11 mouse cellular contexts compared by ENCODE assay signal in genomic region chr9:100571511-100571910, GRCm38 (mm10). TPM values are rescaled to one million over a fixed set of nuclear protein-coding genes. Genes with fewer than 3 reads are reported as not detected.
A peak's percentile ranks its signal among the peaks of the same experiment; 100 is the strongest.
DNase-seq lines count a peak whose midpoint lies in the region; ATAC-seq and TF ChIP-seq lines count a peak whose summit lies in the region.
"Had no signal": no experiment of that assay in that cellular context is flagged by ENCODE, and none has a peak within 500 bp of the region (broad histone marks: within the 10 kb centered on the region; RNA-seq: fewer than 3 reads in every experiment).

No protein-coding gene starts in this region.

- no peak for TF ChIP-seq CTCF in heart, adult 2 months (IDR thresholded peaks at IDR 0.05)
- no peak for TF ChIP-seq CTCF in ES-Bruce4 (IDR thresholded peaks at IDR 0.05; ENCODE audit: low read depth, low read length)

- peaks cover 5% of the 10 kb centered on the region for H3K4me1 ChIP-seq in heart, embryonic 16.5 days (ENCODE audit: control insufficient read depth, insufficient read depth, low read length)
- peaks cover 2% of the 10 kb centered on the region for H3K4me1 ChIP-seq in heart, adult 2 months (ENCODE audit: control insufficient read depth, insufficient read depth, low read length)
- no peaks in the 10 kb centered on the region for H3K4me1 ChIP-seq in ES-Bruce4 (ENCODE audit: control insufficient read depth, insufficient read depth, low read length)
- H3K4me1 ChIP-seq in forebrain, embryonic 12.5 days, result peaks cover 10% of the 10 kb centered on the region
- H3K4me1 ChIP-seq in limb, embryonic 14.5 days (ENCODE audit: control insufficient read depth, insufficient read depth, low read length), result no peaks in the 10 kb centered on the region

- no peak for TF ChIP-seq EP300 in heart, adult 2 months (IDR thresholded peaks at IDR 0.05; ENCODE audit: insufficient read depth, low read depth, low read length)
- no peak for TF ChIP-seq EP300 in ES-Bruce4 (IDR thresholded peaks at IDR 0.05; ENCODE audit: insufficient read depth, low read depth, low read length)

- no peaks in the 10 kb centered on the region; the same call in none of the 2 replicates for H3K79me2 ChIP-seq in heart, adult 2 months (replicated peaks; ENCODE audit: control insufficient read depth, insufficient read depth, low read length)

- no peak overlapping the region for H3K4me3 ChIP-seq in heart, embryonic 16.5 days (ENCODE audit: low read length)
- no peak overlapping the region for H3K4me3 ChIP-seq in heart, adult 2 months
- no peak overlapping the region for H3K4me3 ChIP-seq in ES-Bruce4 (ENCODE audit: low read depth, low read length)
- H3K4me3 ChIP-seq in forebrain, embryonic 12.5 days (replicated peaks), result peak overlapping the region; percentile 72
- H3K4me3 ChIP-seq in limb, embryonic 14.5 days (replicated peaks; ENCODE audit: low read length), result peak overlapping the region; percentile 62; the same call in 1 of the 2 replicates

- no peak for DNase-seq in heart, adult 2 months
- no peak for DNase-seq in limb, embryonic 14.5 days (ENCODE audit: low spot score)
- DNase-seq in urinary bladder, postnatal 14 days (ENCODE audit: low spot score), result no peak
- DNase-seq in ovary, postnatal 14 days (ENCODE audit: low spot score), result no peak
- DNase-seq in natural killer cell, adult 2 months (ENCODE audit: low spot score in 2 of 2), result no peak

- H3K4me2 ChIP-seq in heart, embryonic 16.5 days (ENCODE audit: low read depth, low read length), result peak overlapping the region; percentile 93; the same call in 1 of the 2 replicates
- H3K4me2 ChIP-seq in forebrain, embryonic 12.5 days, result peak overlapping the region; percentile 86
- H3K4me2 ChIP-seq in limb, embryonic 14.5 days (replicated peaks; ENCODE audit: low read depth, low read length, severe bottlenecking), result peak overlapping the region; percentile 94

- intact Hi-C loops in heart, adult 2 months (cut with DNase I), result loop anchor here (2.0 kb wide), 2 partner anchors 27 to 51 kb away; no protein-coding TSS in a partner anchor

- no peaks in the 10 kb centered on the region for H3K9me3 ChIP-seq in heart, embryonic 16.5 days (replicated peaks; ENCODE audit: control insufficient read depth, low read length)
- H3K9me3 ChIP-seq in ES-Bruce4 (replicated peaks; ENCODE audit: control insufficient read depth, insufficient read depth, low read length, poor library complexity, severe bottlenecking), result no peaks in the 10 kb centered on the region
- no peaks in the 10 kb centered on the region for H3K9me3 ChIP-seq in forebrain, embryonic 12.5 days
- no peaks in the 10 kb centered on the region for H3K9me3 ChIP-seq in limb, embryonic 14.5 days (ENCODE audit: control insufficient read depth, low read length)
- H3K9me3 ChIP-seq: megakaryocyte, embryonic 14.5 days had no signal

- 83% methylated on average over 1 of the region's 1 CpGs for WGBS in heart, embryonic 16.5 days
- WGBS in heart, adult 2 months, result 86% methylated on average over 1 of the region's 1 CpGs
- WGBS in forebrain, embryonic 12.5 days, result 77% methylated on average over 1 of the region's 1 CpGs
- WGBS in limb, embryonic 14.5 days, result 80% methylated on average over 1 of the region's 1 CpGs

- ATAC-seq in heart, embryonic 16.5 days (replicated peaks; ENCODE audit: extremely low read depth, insufficient read depth, low FRiP score), result no peak
- 0 out of 2 replicates have a peak, but pooled peaks have one; percentile 5 for ATAC-seq in forebrain, embryonic 12.5 days (ENCODE audit: low FRiP score)
- no peak for ATAC-seq in limb, embryonic 14.5 days (ENCODE audit: low FRiP score, low read depth)

- H3K27ac ChIP-seq in heart, embryonic 16.5 days (ENCODE audit: low read length), result no peak overlapping the region
- no peak overlapping the region for H3K27ac ChIP-seq in heart, adult 2 months
- H3K27ac ChIP-seq in ES-Bruce4 (ENCODE audit: insufficient read depth, low read length), result no peak overlapping the region
- no peak overlapping the region for H3K27ac ChIP-seq in forebrain, embryonic 12.5 days
- no peak overlapping the region for H3K27ac ChIP-seq in limb, embryonic 14.5 days (replicated peaks; ENCODE audit: low read depth, low read length)

- TF ChIP-seq POLR2A in heart, adult 2 months (IDR thresholded peaks at IDR 0.05; ENCODE audit: insufficient read depth, low read depth, low read length), result no peak
- no peak for TF ChIP-seq POLR2A in ES-Bruce4 (IDR thresholded peaks at IDR 0.05; ENCODE audit: insufficient read depth, low read length)
- TF ChIP-seq POLR2A in limb, embryonic 14.5 days (IDR thresholded peaks at IDR 0.05; ENCODE audit: borderline replicate concordance, extremely low read depth, insufficient read depth, insufficient read length), result no peak

- H3K9ac ChIP-seq in heart, embryonic 16.5 days (ENCODE audit: low read length), result no peak overlapping the region
- H3K9ac ChIP-seq in heart, adult 2 months (ENCODE audit: low read depth, low read length), result no peak overlapping the region
- 0 out of 2 replicates have a peak overlapping the region, but pooled peaks have one; percentile 51 for H3K9ac ChIP-seq in ES-Bruce4 (ENCODE audit: low read depth, poor library complexity, severe bottlenecking)
- peak overlapping the region; percentile 80; the same call in 1 of the 2 replicates for H3K9ac ChIP-seq in forebrain, embryonic 12.5 days
- no peak overlapping the region for H3K9ac ChIP-seq in limb, embryonic 14.5 days (ENCODE audit: low read depth, low read length, severe bottlenecking)

- no peaks in the 10 kb centered on the region for H3K36me3 ChIP-seq in heart, embryonic 16.5 days (ENCODE audit: control insufficient read depth, insufficient read depth)
- H3K36me3 ChIP-seq in heart, adult 2 months (ENCODE audit: control insufficient read depth, insufficient read depth, low read length), result no peaks in the 10 kb centered on the region
- no peaks in the 10 kb centered on the region for H3K36me3 ChIP-seq in ES-Bruce4 (ENCODE audit: control insufficient read depth, insufficient read depth, low read length, poor library complexity, severe bottlenecking)
- no peaks in the 10 kb centered on the region for H3K36me3 ChIP-seq in forebrain, embryonic 12.5 days (replicated peaks)
- H3K36me3 ChIP-seq in limb, embryonic 14.5 days (ENCODE audit: control insufficient read depth, insufficient read depth, low read length), result no peaks in the 10 kb centered on the region

- no peaks in the 10 kb centered on the region for H3K27me3 ChIP-seq in heart, embryonic 16.5 days (ENCODE audit: control insufficient read depth, insufficient read depth, low read length)
- H3K27me3 ChIP-seq in heart, adult 2 months (ENCODE audit: control insufficient read depth, insufficient read depth, low read length), result no peaks in the 10 kb centered on the region
- peaks cover 3% of the 10 kb centered on the region; the same call in 1 of the 2 replicates for H3K27me3 ChIP-seq in ES-Bruce4 (ENCODE audit: control insufficient read depth, insufficient read depth, low read length, poor library complexity, severe bottlenecking)
- peaks cover 8% of the 10 kb centered on the region; the same call in 1 of the 2 replicates for H3K27me3 ChIP-seq in forebrain, embryonic 12.5 days
- H3K27me3 ChIP-seq in limb, embryonic 14.5 days (ENCODE audit: control insufficient read depth, insufficient read depth, low read length), result peaks cover 10% of the 10 kb centered on the region; the same call in 1 of the 2 replicates
- H3K27me3 ChIP-seq: CH12.LX had no signal

RNA-seq across cellular contexts. Expression of gene Slc35g2, which starts 0.6 kb away (rescaled TPM):
- 9.6 and 11.2 TPM in 2 replicates for polyA plus RNA-seq in heart, embryonic 16.5 days (2015; fragmentation: Nextera tagmentation; extraction: Ambion mirVana)
- total RNA-seq in heart, adult 2 months (2021), result 1 to 10 TPM; 3.9 to 5.0 TPM
- polyA plus RNA-seq in heart, adult 2 months (2012; rRNA removed), result 3.0 and 6.4 TPM in 2 replicates
- polyA plus RNA-seq in ES-Bruce4 (2011; ENCODE audit: insufficient read depth, insufficient read length, low read depth, missing spikeins), result 1.9 and 5.2 TPM in 2 replicates
- 8.1 and 9.0 TPM in 2 replicates for polyA plus RNA-seq in forebrain, embryonic 12.5 days (2016; fragmentation: Nextera tagmentation; extraction: Ambion mirVana)
- 1.8 and 2.2 TPM in 2 replicates for polyA plus RNA-seq in limb, embryonic 14.5 days (2012; rRNA removed)
- polyA plus RNA-seq in limb, embryonic 14.5 days (2014; fragmentation: Nextera tagmentation; extraction: Ambion mirVana), result 3.0 and 4.1 TPM in 2 replicates
- total RNA-seq: CH12.LX had no signal
- polyA plus RNA-seq: erythroblast, embryonic 14.5 days had no signal

RNA-seq across cellular contexts. Expression of gene Nck1, which starts 25.6 kb away (rescaled TPM):
- polyA plus RNA-seq in heart, embryonic 16.5 days (2015; fragmentation: Nextera tagmentation; extraction: Ambion mirVana), result 57.5 and 66.3 TPM in 2 replicates
- 10 to 100 TPM; 41.7 to 47.5 TPM for total RNA-seq in heart, adult 2 months (2021)
- polyA plus RNA-seq in heart, adult 2 months (2012; rRNA removed), result 7.0 and 19.6 TPM in 2 replicates
- 54.9 and 60.1 TPM in 2 replicates for polyA plus RNA-seq in ES-Bruce4 (2011; ENCODE audit: insufficient read depth, insufficient read length, low read depth, missing spikeins)
- polyA plus RNA-seq in forebrain, embryonic 12.5 days (2016; fragmentation: Nextera tagmentation; extraction: Ambion mirVana), result 63.6 and 68.6 TPM in 2 replicates
- 26.5 and 49.3 TPM in 2 replicates for polyA plus RNA-seq in limb, embryonic 14.5 days (2012; rRNA removed)
- polyA plus RNA-seq in limb, embryonic 14.5 days (2014; fragmentation: Nextera tagmentation; extraction: Ambion mirVana), result 67.3 and 83.7 TPM in 2 replicates

RNA-seq across cellular contexts. Expression of gene Stag1, which starts 26.1 kb away (rescaled TPM):
- 22.9 and 23.9 TPM in 2 replicates for polyA plus RNA-seq in heart, embryonic 16.5 days (2015; fragmentation: Nextera tagmentation; extraction: Ambion mirVana)
- total RNA-seq in heart, adult 2 months (2021), result 10 to 100 TPM; 27.8 TPM
- polyA plus RNA-seq in heart, adult 2 months (2012; rRNA removed), result 4.1 and 8.1 TPM in 2 replicates
- 69.1 and 72.8 TPM in 2 replicates for polyA plus RNA-seq in ES-Bruce4 (2011; ENCODE audit: insufficient read depth, insufficient read length, low read depth, missing spikeins)
- 61.0 and 61.9 TPM in 2 replicates for polyA plus RNA-seq in forebrain, embryonic 12.5 days (2016; fragmentation: Nextera tagmentation; extraction: Ambion mirVana)
- 23.9 and 35.0 TPM in 2 replicates for polyA plus RNA-seq in limb, embryonic 14.5 days (2012; rRNA removed)
- 45.5 and 50.9 TPM in 2 replicates for polyA plus RNA-seq in limb, embryonic 14.5 days (2014; fragmentation: Nextera tagmentation; extraction: Ambion mirVana)

Comparison
In these comparisons a context has a peak if more than half of its experiments do, and no peak if none do; other contexts are left out.
1. H3K4me3 ChIP-seq: peak in forebrain, embryonic 12.5 days (single experiment) and limb, embryonic 14.5 days (single experiment); none in heart, embryonic 16.5 days (single experiment), heart, adult 2 months (single experiment) and ES-Bruce4 (single experiment).
2. H3K9ac ChIP-seq: peak in ES-Bruce4 (single experiment) and forebrain, embryonic 12.5 days (single experiment); none in heart, embryonic 16.5 days (single experiment), heart, adult 2 months (single experiment) and limb, embryonic 14.5 days (single experiment).
3. Peak in every context shown above with its lines, with median percentiles within 50 percentile points of each other: H3K4me2 ChIP-seq.